Mouse (Mus musculus) intestine, postnatal 0 days (tissue): Measurements from ENCODE around the gene Chst15. TPM values are rescaled to one million over a fixed set of nuclear protein-coding genes. Genes with fewer than 3 reads are reported as not detected.

Source experiments
- ATAC-seq: fragments of 200-750 bp; cut with Nextera tagmentation; 2 replicates; pipeline ENCODE4 v1.8.0; 2017; ENCODE audit warnings: mild to moderate bottlenecking, moderate TSS enrichment, moderate library complexity
- H3K27ac ChIP-seq: fragments of 300-500 bp; sonication (generic); 2 replicates; pipeline ENCODE4 v1.5.1; 2014; ENCODE audit warnings: mild to moderate bottlenecking, low read depth, low read length, moderate library complexity
- H3K27me3 ChIP-seq: fragments of 300-500 bp; sonication (generic); replicated peaks from 2 replicates; pipeline ENCODE4 v1.6.1; 2014; ENCODE audit warnings: low read length, mixed read lengths; ENCODE audit not compliant: control insufficient read depth, insufficient read depth
- H3K36me3 ChIP-seq: fragments of 300-500 bp; sonication (generic); 2 replicates; pipeline ENCODE4 v1.6.1; 2014; ENCODE audit warnings: mild to moderate bottlenecking, moderate library complexity; ENCODE audit not compliant: control insufficient read depth, insufficient read depth
- H3K4me1 ChIP-seq: fragments of 300-500 bp; sonication (generic); replicated peaks from 2 replicates; pipeline ENCODE4 v1.6.1; 2014; ENCODE audit warnings: antibody characterized with exemption, low read length, mixed read lengths; ENCODE audit not compliant: control insufficient read depth, insufficient read depth
- H3K4me2 ChIP-seq: fragments of 300-500 bp; sonication (generic); replicated peaks from 2 replicates; pipeline ENCODE4 v1.6.1; 2014; ENCODE audit warnings: low read depth, mild to moderate bottlenecking, moderate library complexity
- H3K4me3 ChIP-seq: fragments of 300-500 bp; sonication (generic); 2 replicates; pipeline ENCODE4 v1.5.1; 2014; ENCODE audit warnings: low read depth, low read length
- H3K9ac ChIP-seq: fragments of 300-500 bp; sonication (generic); 2 replicates; pipeline ENCODE4 v1.6.1; 2014; ENCODE audit warnings: mild to moderate bottlenecking, low read depth, low read length
- H3K9me3 ChIP-seq: fragments of 300-500 bp; sonication (generic); 2 replicates; pipeline ENCODE4 v1.6.1; 2016; ENCODE audit warnings: mixed run types; ENCODE audit not compliant: control insufficient read depth
- CTCF ChIP-seq: sonication (generic); IDR thresholded peaks from 2 replicates; pipeline ENCODE4 v1.5.1; 2016; ENCODE audit warnings: low read depth, mild to moderate bottlenecking, control low read depth, antibody characterized with exemption, moderate library complexity
- WGBS: fragments of 180-500 bp; shearing (Covaris S2); extraction: QIAGEN DNeasy Blood & Tissue Kit; methylation state at CpG from one replicate; pipeline ENCODE4 v1.1.7; 2014; 5-methylcytosine and 5-hydroxymethylcytosine counted together
- polyA plus RNA-seq: library from polyadenylated mRNA; unstranded; fragments of >200 nt; fragmentation: Nextera tagmentation; extraction: Ambion mirVana; gene quantifications from 2 replicates; pipeline ENCODE4 v1.2.1, GENCODE M21; 2015

Gene Chst15
- polyA plus RNA-seq, 1 experiment from 2014 or later = 7.9 TPM

- no peak for TF ChIP-seq CTCF
- H3K4me3 ChIP-seq = no peak overlapping the region
- H3K9ac ChIP-seq = no peak overlapping the region
- no peaks in the 10 kb centered on the region for H3K27me3 ChIP-seq
- no peak for ATAC-seq
- peaks cover 7% of the 10 kb centered on the region; the same call in 1 of the 2 replicates for H3K36me3 ChIP-seq
- 69% methylated on average over 5 of the region's 5 CpGs for WGBS
- H3K4me2 ChIP-seq = no peak overlapping the region
- no peaks in the 10 kb centered on the region for H3K4me1 ChIP-seq
- H3K9me3 ChIP-seq = no peaks in the 10 kb centered on the region
- 0 out of 2 replicates have a peak overlapping the region, but pooled peaks have one; percentile 24 for H3K27ac ChIP-seq
Measured at GRCm38 (mm10) chr7:132243225-132243624, 73.8 kb downstream of the Chst15 start.

GRCm38 (mm10) chr7:132242617-132243141, 74.3 kb downstream of the Chst15 start:
- Histone ChIP-seq H3K4me1 (no peaks in the 10 kb centered on the region), H3K27me3 (no peaks in the 10 kb centered on the region), H3K9ac (no peak overlapping the region), H3K9me3 (no peaks in the 10 kb centered on the region), H3K4me2 (no peak overlapping the region), H3K4me3 (no peak overlapping the region), H3K36me3 (peaks cover 10% of the 10 kb centered on the region), H3K27ac (no peak overlapping the region; the same call in 1 of the 2 replicates)
- TF ChIP-seq CTCF = no peak
- ATAC-seq = peak; percentile 55
- 40% methylated on average over 4 of the region's 4 CpGs for whole genome bisulfite sequencing

GRCm38 (mm10) chr7:132238921-132239320, 78.1 kb downstream of the Chst15 start:
- Histone ChIP-seq H3K9me3 (no peaks in the 10 kb centered on the region), H3K4me3 (no peak overlapping the region), H3K4me2 (no peak overlapping the region), H3K4me1 (no peaks in the 10 kb centered on the region), H3K27ac (no peak overlapping the region), H3K27me3 (no peaks in the 10 kb centered on the region), H3K36me3 (peaks cover 12% of the 10 kb centered on the region), H3K9ac (no peak overlapping the region)
- TF ChIP-seq CTCF = no peak
- 78% methylated on average over 3 of the region's 3 CpGs for WGBS
- no peak for ATAC-seq

- Histone ChIP-seq H3K4me3 (no peak overlapping the region), H3K27ac (no peak overlapping the region), H3K27me3 (no peaks in the 10 kb centered on the region), H3K4me1 (no peaks in the 10 kb centered on the region), H3K4me2 (no peak overlapping the region), H3K9ac (no peak overlapping the region), H3K36me3 (peaks cover 12% of the 10 kb centered on the region), H3K9me3 (no peaks in the 10 kb centered on the region)
- WGBS = 58% methylated on average over 4 of the region's 4 CpGs
- no peak for TF ChIP-seq CTCF
- ATAC-seq = no peak
Measured at GRCm38 (mm10) chr7:132237191-132237590, 79.8 kb downstream of the Chst15 start.

GRCm38 (mm10) chr7:132236789-132237188, 80.2 kb downstream of the Chst15 start:
- Histone ChIP-seq H3K27me3 (no peaks in the 10 kb centered on the region), H3K9me3 (no peaks in the 10 kb centered on the region), H3K36me3 (peaks cover 9% of the 10 kb centered on the region), H3K4me1 (no peaks in the 10 kb centered on the region), H3K27ac (no peak overlapping the region), H3K4me2 (no peak overlapping the region), H3K9ac (no peak overlapping the region), H3K4me3 (no peak overlapping the region)
- no peak for ATAC-seq
- WGBS = 71% methylated on average over 8 of the region's 8 CpGs
- TF ChIP-seq CTCF = no peak

GRCm38 (mm10) chr7:132234250-132234649, 82.8 kb downstream of the Chst15 start:
- no peak overlapping the region for H3K9ac ChIP-seq

More at GRCm38 (mm10) chr7:132234250-132234649, 82.8 kb downstream of the Chst15 start:
- Histone ChIP-seq H3K9me3 (no peaks in the 10 kb centered on the region), H3K36me3 (peaks cover 9% of the 10 kb centered on the region), H3K4me3 (no peak overlapping the region), H3K4me2 (no peak overlapping the region), H3K4me1 (no peaks in the 10 kb centered on the region), H3K27ac (no peak overlapping the region), H3K27me3 (no peaks in the 10 kb centered on the region)
- WGBS = 69% methylated on average over 3 of the region's 3 CpGs
- no peak for TF ChIP-seq CTCF
- ATAC-seq = no peak
